Mouse (Mus musculus): Measurements from ENCODE around the gene Phf2. TPM values are rescaled to one million over a fixed set of nuclear protein-coding genes. Genes with fewer than 3 reads are reported as not detected.
A peak's percentile ranks its signal among the peaks of the same experiment; 100 is the strongest.
"Not testable (repeated sequence)": the region's sequence is repeated elsewhere in the genome, so short reads cannot be mapped to it uniquely, and the experiment has no call there.

Phf2 gene
- total RNA-seq, 2 experiments from 2014 or later: 25.4 to 29.0 TPM

DNA sequence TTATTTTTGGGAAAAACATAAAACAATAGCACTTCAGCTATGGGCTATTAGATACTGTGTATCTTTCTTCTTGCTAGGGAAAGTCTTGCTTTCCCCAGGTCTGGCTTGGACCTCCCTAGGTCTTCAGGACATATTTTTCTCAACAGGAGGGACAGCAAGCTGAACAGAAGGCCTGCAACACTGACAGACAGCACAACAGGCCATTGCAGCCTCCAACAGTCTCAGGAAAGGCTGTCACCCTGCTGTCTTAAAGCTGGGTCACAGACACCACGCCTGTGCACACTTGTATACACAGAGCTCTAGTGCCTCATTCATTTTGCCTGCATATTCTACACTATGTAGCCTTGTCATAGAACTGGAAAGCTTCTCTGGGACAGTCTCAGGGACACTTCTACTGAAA lies 56.5 kb downstream of the Phf2 start:
- intact Hi-C loops (cut with DNase I): loop anchor here (5.0 kb wide), 1 partner anchor 358 kb away; no protein-coding TSS in a partner anchor
- no peak for DNase-seq (ENCODE audit: low spot score)

DNA sequence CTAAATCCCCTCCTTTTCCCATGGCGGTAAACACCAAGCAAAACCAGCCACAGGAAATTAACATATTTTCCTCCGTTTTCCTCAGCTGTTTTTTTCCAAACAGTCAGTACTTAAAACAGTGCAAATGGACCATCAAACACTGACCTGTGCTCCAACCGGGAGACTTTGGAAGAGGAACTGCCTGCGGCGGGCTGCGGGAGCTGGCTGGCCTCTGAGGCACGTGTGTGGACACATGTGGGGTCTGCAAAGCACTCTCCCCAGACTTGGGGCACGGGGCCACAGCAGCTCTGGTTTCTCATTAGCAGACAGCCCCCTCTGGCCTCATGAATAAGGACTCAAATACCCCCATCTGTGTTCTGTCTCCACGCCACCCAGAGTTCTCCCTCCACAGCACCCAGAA lies 59.9 kb downstream of the Phf2 start:
- DNase-seq (ENCODE audit: low spot score): no peak
- intact Hi-C loops (cut with DNase I): loop anchor here (5.0 kb wide), 1 partner anchor 361 kb away; no protein-coding TSS in a partner anchor

DNA sequence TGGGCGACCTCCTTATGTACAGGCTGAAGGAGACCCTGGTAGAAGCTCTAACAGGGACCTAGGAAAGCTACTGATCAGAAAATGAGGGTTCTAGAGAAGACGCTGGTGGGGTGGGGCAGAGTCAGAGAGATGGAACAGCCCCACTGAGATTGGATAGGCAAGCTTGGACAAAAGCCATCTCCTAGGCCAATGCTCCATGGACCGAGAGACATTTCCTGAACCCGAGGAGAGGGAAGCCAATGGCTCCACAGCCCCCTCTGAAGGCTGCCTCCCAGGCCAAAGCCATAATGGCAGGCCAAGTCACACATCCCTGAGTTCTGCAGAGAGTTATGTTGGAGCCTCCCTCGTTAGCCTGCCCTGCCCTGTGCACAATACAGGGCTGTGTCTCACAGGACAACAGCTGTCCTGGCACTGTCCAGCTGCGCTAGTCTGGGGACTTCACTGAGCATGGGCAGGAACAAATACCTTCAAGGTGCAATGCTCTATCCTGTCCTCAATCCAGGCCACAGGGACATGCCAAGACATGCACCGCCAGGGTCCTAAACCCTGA lies 60.6 kb downstream of the Phf2 start:
- no peak for DNase-seq (ENCODE audit: low spot score)
- intact Hi-C loops (cut with DNase I): loop anchor here (5.0 kb wide), 1 partner anchor 362 kb away; no protein-coding TSS in a partner anchor

DNA sequence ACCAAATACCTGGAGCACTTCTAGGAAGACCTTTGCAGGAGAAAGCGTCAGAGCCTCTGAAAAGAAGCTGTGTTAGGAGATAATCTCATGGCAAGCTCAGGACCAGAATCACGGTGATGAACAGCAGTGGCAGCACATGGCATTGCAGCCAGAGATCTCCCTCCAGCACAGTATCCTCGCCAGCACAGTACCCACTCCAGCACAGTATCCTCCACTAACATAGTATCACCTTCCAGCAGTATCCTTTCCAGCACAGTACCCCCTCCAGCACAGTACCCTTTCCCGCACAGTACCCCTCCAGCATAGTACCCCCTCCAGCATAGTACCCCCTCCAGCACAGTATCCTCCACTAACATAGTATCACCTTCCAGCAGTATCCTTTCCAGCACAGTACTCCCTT lies 61.3 kb downstream of the Phf2 start:
- DNase-seq (ENCODE audit: low spot score): not testable (repeated sequence)

DNA sequence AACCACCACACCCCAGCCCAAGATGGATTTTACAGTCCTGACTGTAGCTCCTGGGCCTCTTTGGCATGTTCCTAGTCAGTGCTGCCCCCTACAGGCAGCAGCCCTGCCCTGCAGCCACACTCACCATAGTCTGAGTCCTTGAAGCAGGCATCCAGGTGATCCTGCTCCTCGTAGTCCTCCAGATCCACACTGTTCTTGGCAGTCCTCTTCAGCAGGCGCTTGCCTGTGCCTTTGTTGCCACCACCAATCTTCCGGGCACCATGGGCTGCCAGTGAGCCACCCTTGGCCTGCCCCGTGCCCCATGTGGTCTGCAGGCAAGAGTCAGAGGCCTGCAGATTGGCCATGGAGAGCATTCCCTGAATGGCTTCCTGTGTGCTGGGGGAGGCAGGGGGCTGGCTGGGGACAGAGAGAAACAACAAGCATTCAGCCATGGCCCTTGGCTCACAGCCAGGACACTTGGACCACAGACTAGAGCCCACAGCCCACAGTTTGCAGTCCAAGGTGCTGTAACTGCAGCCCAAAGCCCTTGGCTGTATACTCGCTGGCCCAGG lies 63.4 kb downstream of the Phf2 start:
- intact Hi-C loops (cut with DNase I): no loop called here
- peak; percentile 37 for DNase-seq (ENCODE audit: low spot score)

More for the DNA sequence above, 61.3 kb downstream of the Phf2 start:
- intact Hi-C loops (cut with DNase I): loop anchor here (5.0 kb wide), 1 partner anchor 363 kb away; no protein-coding TSS in a partner anchor

DNA sequence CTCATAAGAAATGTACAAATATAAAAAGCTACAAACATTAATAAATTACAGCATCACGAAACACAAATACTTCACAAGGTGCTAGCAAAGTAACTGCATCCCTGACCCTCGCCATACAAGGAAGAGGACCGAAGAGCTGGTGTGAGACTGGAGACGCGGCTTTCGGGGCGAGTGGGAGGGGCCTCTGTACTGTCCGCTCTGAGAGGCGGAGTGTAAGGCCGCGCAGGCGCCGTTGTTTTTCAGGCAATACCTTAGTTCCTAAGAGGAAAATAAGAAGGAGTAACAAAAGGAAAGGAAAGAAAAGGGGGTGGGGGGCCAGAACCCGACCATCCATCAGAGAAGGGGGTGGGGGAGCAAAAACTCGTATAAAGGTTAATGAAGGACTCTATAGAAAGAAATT lies 68.7 kb downstream of the Phf2 start:
- DNase-seq (ENCODE audit: low spot score): no peak
- intact Hi-C loops (cut with DNase I): loop anchor here (5.0 kb wide), 1 partner anchor 195 kb away; no protein-coding TSS in a partner anchor

DNA sequence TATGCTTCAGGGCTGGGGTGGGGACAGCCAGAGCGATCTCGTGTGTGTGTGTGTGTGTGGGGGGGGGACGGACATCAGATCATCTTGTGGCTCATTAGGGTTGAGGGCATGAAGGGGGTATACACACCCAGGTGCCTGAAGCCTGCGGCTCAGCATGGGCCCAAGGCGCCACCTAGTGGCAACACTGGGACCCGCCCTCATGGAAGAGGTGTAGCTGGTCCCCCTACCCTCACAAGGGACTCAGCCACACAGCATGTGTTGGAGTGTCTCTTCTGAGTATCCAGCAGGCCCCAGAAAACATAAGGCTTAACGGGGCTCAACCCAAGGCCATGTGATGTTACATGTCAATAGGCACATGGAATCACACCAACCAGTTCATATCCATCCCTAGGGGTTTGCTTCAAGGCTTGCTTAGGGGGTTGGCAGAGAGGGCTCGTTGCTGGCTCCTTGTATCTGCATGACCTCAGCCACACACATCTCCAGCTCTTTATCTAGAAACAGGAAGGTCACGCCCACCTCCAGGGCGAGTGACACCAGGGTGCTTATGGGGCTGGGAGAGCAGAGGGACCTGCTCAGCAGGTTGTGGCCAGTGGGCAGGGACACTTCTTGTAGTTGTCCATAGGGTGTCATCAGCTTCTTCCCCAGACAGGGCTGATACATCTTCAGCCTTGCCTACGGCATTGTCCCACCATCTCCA lies 69.9 kb downstream of the Phf2 start:
- intact Hi-C loops (cut with DNase I): loop anchor here (1.0 to 5.0 kb wide), 2 partner anchors 147 to 196 kb away; no protein-coding TSS in a partner anchor
- no peak for DNase-seq (ENCODE audit: low spot score)

DNA sequence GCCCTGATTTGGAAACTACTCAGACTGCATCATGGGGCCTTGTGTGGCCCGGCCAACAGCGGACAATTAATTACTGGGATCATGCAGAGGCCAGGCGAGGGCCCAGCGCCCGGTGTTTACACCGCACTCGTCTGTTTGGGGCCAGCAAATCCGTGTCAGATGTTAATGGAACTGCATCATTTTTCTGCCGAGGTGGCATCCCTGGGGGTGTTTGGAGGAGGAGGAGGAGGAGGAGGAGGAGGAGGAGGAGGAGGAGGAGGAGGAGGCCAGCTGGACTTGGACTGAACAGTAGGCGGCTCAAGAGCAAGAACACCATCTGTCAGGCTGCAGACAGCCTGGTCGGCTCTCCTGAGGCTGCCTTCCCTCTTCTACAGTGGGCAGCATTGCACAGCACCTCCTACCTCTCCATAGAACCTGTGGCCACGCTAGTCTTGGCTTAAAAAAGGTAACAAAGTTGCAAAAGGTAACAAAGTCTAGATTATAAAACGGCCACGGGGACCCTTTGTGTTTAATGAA lies 72.6 kb downstream of the Phf2 start:
- no peak for DNase-seq (ENCODE audit: low spot score)
- intact Hi-C loops (cut with DNase I): no loop called here

DNA sequence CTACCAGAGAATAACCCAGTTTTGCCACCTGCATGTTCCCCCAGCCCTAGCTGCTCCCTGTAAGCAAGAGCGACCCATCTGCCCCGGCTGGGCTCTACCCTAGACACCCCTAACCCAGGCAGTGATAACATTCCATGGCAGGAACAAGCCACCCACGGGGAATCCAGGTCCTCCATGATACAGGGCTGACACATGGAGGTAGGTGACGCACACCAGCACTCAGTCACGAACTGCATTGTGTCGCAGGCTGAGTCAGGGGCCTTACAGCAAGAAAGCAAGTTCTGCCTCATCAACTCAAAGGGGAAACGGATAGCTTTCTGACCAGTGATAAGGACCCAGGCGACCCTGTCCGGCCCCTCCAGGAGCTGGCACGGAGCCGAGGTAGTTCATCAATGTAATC lies 74.0 kb downstream of the Phf2 start:
- intact Hi-C loops (cut with DNase I): no loop called here
- DNase-seq (ENCODE audit: low spot score): no peak

DNA sequence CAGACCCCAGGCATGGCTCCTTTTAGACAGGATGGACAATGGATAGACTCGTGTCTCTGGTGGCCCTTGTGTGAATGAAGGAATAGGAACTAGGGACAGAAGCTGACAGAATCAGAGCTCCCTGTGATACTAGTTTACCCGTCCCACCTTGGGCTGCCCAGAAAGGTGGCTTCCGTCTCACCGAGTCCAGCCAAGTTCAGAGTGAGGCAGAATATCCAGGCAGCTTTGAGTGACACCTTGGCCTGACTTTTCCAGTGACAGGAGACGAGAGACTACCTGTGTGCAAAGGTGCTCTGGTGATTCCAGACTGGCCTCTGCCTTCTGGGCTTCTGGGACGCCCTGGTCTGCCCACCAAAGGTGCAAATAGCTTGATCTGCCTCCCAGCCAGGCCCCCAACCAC lies 75.2 kb downstream of the Phf2 start:
- no peak for DNase-seq (ENCODE audit: low spot score)
- intact Hi-C loops (cut with DNase I): no loop called here

DNA sequence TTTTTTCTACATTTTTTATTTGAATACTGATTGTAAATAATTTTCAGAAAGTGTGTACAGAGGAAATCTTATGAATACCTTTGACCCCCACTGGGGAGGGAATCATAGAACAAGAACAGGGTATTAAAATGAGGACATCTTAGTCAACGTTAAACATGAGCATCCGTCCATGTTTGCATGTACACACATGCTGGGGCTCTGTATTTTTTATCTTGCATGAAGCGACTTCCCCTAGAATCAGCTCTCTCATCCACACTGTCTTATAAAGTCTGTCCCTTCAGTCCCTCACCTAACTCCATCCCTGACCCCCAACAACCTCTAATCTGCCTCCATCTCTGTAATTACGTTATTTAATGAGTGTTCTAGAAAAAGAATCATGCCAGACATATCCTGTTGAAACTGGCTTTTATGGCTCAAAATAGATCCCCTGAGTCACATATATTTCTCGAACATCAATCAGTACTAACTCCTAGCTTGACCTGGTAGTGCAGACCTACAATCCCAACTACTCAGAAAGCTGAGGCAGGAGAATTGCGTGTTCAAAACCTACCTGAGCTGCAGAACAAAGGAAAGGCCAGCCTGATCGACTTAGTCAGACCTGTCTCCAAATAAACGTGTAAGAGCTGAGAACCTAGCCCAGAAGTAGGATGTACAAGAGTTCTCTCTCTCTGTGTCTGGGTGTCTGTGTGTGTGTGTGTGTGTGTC lies 86.2 kb downstream of the Phf2 start:
- intact Hi-C loops (cut with DNase I): no loop called here
- DNase-seq (ENCODE audit: low spot score): no peak

DNA sequence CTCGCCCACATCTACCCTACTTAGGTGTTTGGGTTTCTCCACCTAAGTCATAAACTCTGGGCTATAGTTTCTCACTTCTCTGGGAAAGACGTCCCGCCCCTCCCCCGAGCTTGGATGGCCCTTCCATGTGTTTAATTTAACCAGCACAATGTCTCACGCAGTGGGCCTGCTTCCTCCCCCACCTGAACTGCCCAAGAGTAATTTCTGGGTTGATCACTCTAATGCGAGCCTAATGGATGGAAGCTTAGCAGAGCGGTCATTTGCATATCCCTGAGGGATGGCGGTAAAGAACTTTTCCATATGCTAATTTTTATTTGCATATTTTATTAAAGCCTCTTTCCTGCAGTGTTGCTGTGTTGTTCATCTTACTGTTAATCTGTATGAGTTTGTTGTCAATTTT lies 86.8 kb downstream of the Phf2 start:
- intact Hi-C loops (cut with DNase I): no loop called here
- DNase-seq (ENCODE audit: low spot score): no peak

DNA sequence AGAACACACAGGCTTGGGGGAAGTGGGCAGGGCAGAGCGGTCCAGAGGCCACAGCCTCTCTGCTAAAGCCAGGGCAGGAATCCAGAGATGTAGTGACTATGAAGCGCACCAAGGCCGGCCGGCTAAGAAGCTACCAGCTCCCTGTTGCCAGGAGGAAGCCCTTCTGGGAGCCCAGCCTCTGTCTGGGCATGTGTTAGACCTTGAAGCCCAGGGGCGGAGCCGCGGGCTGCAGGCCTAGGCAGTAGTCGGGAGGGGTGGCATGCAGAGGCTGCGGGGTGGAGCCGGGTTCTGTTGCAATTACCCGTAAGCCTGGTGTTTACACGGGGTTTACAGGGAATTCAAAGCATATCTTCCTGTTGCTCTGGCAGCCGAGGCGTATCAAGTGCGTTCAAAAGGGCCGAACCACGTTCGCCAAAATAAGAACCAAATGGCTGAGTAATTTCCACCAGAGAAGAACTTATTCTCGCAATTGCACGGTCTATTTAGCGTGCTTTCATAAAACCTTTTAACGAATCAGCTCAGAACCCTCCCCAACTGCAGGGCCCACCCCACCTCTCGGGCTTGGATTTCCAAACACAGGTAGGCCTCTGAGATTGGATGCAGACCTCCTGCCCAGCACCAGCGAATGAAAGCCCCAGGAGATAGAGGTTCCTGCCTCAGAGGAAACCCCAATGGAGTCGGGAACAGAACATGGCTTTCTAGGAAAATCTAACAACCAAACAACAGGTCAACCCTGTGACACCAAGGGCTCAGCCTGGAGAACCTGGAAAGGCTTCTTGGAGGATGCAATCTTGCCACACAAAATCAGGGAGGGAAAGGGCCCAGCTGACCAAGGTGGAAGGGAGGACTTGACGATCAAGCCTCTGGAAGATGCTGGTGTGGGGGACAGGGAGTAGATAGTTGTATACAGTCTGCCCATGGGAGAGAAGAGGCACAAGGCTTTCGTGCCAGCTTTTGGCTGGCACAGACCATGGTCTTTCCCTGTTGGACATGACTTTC lies 87.9 kb downstream of the Phf2 start:
- intact Hi-C loops (cut with DNase I): no loop called here
- DNase-seq (ENCODE audit: low spot score): no peak

DNA sequence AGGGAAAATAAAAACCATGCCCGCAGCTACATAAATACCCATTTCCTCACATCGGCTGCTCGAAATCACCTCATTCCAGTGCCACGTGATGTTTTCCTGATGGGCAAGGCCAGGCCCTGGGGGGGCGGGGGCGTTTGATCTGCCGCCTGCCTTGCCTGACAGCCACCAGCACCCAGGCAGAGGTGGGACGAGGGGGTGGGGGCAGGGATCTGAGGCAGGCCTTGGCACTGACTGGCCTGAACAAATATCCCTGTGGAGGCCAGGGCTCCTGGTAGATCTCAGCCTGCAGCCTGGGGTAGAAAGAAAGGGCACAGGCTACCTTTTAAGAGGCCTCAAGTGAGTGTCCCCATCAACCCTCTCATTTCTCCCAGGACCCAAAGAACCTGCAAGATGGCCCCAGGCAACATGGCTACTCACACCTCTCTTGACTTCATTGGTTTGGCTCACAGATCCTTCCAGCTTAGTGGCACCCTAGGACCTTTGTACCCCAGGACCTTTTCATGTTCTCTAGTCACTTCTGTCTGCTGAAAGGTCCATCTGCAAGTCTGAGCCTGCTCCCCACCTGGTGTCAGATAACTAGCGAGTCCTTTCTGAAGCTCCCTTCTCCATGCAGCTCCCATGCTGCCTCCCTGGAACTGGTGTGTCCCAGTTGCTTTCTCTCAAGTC lies 90.4 kb downstream of the Phf2 start:
- intact Hi-C loops (cut with DNase I): no loop called here
- no peak for DNase-seq (ENCODE audit: low spot score)

DNA sequence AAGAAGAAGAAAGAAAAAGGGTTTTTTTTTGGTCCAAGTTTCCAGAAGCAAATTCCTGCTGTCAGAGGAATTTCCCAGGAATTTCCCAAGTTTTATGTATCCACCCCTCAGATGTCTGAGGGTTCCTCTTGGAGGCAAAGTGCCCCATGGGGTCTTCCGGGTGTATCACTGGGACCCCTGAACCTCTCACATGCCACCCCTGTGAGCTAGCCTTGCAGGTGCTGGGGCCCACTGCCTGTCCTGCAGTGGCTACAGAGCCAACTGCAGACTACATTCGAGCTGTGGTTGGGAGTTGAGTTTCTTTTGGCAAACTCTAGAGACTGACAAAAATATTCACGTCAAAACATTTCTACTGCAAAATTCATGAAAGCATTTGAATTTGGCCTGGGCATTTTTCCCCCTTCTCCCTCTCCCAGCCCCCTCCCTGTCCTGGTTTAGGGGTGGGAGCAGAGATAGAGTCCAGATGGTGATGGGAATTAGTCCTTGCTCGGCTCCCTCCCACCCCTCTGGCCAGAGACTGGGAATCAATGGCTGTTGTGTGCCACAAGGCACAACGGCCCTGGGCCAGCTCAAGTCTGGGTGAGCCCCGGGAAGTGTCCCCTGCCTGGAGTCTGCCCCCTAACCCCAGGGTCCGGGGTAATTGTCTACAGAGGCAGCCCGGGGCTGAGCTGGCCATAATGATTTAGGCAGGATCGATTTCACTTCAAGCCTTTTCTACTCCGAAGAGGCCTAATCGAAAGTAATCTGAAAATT lies 91.2 kb downstream of the Phf2 start:
- DNase-seq (ENCODE audit: low spot score): no peak
- intact Hi-C loops (cut with DNase I): no loop called here

DNA sequence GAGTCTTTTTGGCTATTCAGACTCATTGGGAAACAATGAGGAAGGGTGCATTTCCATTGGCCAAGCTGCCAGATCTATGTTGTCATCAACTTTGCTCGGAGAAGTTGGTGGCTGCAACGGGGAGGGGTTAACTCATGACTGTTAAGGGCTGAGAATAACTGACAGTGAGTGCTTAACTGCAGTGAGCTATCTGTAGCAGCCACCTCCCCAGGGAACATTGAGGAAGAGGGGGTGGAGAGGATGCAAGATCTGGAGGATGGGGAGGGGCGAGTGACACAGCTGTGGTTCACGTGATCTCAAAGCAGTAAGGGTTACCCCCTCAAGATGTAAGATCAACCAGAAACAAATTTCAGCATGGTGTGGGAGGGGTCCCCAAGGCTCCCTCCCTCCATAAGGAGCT lies 92.8 kb downstream of the Phf2 start:
- intact Hi-C loops (cut with DNase I): no loop called here

DNA sequence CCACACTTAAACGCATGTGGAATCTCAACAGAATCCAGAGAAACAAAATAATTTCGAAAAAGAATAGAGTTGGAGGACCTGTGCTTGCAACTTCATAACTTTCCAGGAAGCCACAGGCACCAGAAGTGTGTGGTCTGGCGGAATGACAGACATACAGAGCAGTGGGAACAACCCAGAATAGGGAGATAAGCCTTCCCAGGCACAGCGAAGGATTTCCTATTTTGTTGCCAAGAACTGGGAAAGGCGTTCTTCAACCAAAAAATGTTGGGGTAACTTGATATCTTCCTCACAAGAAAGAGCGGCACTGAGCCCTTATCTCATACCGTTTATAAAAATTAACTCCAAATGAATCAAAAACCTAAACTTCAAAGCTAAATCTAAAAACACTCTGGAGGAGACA lies 96.4 kb downstream of the Phf2 start:
- no peak for DNase-seq (ENCODE audit: low spot score)
- intact Hi-C loops (cut with DNase I): no loop called here

More for the DNA sequence above, 92.8 kb downstream of the Phf2 start:
- no peak for DNase-seq (ENCODE audit: low spot score)

DNA sequence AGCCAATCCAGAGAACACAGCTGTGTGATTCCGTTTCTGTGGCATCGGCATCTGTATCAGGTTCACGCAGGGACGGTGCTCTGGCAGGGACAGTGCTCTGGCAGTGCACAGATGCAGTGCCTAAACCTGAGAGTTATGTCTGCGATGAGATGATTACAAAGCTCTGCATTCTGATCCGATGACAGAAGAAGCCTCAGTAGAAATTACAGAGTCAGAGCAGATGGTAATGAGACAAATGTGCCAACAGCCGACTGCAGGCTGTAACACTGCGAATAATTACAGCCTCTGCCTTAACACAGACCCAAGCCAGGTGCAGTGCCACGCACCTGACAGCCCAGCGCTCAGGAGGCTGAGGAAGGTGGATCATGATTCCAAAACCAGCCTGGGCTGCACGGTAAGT lies 102.8 kb downstream of the Phf2 start:
- intact Hi-C loops (cut with DNase I): no loop called here
- DNase-seq (ENCODE audit: low spot score): no peak

All from heart, postnatal 25 days (tissue).